Mouse (Mus musculus): ENCODE results near the gene Iqsec1. TPM values are rescaled to one million over a fixed set of nuclear protein-coding genes. Genes with fewer than 3 reads are reported as not detected.

Iqsec1 gene
- polyA plus RNA-seq (2012; rRNA removed), result 80.0 and 108 TPM in 2 replicates

DNA sequence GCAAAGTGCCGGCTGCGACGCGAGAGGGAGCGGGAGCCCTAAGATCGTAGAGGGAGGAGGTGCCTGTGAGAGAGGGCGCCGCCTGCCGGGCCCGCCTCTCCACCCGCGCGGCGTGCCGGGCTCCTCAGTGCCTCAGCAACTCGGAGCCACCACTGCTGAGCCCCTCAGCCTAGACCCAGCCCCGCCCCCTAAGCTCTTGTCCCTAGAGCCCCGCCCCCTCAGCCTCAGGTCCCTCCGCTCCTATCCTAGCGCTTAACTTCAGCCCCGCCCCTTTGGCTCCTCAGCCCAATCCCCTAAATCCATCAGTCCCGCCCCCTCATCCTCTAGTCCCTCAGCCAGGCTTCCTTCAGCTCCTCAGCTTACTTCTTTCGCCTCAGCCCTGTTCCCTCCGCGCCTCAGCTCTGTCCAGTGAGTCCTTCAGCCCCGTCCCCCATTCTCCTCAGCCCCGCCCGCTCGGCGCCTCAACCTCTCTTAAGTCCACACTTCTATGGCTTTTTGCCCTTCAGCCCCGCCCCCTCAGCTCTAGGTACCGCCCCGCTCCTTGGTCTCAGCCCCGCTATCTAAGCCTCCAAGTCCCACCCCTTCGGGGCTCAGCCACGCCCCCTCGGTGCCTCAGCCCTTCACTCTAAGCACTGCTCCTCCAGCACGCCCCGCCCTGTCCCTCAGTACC lies at the start of gene Iqsec1:
Iqsec1 (minus strand) TSS at position 38 of the 670 bp plus-strand sequence.
- no peak for DNase-seq (ENCODE audit: low read depth)

DNA sequence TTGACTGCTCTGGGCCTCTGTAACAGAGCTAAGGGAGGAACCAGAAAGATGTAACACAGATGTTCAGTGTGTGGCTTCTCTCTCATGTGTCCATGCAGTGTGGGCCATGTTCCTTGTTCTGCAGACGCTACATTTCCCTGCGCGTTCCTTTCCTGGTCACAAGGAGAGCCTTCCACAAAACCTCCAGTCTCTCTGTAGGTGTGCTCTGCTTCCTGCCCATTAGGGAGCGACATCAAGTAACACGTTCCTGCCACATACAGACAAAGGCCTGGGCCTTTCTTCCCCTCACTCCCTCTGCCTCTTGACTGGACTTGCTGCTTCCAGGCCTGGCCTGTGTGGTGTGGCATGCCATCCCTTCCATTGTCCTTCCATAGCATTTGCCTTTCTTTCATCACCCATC lies 39.8 kb upstream of the Iqsec1 start:
- no peak for DNase-seq (ENCODE audit: low read depth)

DNA sequence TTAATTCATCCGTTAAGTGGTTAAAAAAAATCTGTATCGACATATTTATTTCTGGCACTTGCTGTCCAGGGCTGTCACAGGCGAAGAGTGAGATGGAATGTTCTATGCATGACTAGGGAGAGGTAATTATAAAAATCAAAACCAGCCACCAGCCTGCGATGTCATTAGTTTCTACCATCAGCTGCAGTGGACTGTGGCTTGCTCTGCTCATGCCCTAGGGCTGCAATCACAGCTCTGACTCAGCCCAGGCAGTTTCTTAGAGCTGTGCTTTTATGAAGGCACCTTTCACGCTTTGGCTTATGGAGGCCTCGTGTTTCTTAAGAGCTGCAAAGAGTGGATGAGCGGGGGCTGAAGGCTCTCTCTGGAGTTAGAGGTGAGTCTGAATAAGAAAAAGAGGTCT lies 32.3 kb upstream of the Iqsec1 start:
- DNase-seq (ENCODE audit: low read depth), result no peak

DNA sequence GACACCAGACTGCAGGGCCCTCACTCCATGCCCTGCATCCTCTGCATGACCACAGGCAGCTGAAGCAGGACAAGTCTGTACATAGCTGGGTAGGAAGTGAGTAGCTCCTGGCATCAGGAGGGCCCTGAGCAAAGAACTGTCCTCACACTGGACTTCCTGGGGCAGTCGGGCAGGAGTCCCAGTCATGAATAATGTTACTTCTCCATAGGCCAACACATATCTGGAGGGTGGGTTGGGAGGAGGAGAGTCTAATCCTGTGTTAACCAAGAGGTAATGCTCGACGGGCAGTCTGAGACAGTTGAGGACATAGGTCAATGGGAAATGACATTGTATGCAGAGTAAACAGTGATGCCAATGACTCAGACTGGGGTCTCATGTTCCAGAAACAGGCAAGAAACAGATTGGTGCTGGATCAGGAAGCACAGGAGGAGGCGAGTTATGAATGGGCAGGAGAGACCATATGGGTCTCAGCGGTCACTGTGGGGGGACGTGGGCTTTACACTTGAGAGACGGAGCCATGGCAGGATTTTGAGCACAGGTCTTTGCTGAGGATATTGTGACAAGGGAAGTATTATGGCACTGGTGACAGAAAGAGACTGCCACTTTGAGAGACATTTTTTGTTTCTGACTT lies 28.2 kb upstream of the Iqsec1 start:
- no peak for DNase-seq (ENCODE audit: low read depth)

DNA sequence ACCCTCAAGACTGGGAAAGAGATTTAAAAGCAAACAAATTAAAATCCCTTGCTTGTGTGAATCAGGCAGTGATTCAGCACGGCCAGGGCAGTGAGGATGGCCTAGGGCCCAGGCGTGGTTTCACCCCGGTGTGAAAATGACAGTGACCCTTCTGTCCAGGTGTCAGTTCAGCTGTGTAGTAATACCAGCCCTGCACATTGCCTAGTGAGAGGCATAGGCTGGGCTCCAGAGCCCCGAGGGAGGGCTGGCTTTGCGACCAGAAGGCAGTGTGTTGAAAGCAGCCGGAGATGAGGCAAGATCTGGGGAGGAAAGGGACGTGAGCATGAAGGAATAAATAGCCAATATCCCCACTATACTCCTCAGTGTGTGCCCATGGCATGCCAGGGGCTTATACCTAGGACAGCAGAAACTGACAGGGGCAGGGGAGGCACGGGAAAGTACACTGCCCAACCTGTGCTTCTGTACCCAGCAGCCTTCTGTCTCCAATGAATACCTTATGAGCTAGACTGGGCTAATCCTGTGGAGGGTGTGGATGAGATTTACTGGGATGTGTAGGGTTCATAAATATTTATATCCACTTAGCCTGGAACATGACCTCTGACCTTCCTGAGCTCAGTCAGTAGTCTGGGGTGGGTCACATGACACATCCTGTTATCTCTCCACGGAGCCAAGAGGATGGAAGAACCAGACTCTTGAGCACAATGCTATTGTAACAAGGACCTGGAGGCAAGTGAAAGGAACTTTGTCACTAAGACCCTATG lies 25.9 kb upstream of the Iqsec1 start:
- peak; percentile 33 for DNase-seq (ENCODE audit: low read depth)

DNA sequence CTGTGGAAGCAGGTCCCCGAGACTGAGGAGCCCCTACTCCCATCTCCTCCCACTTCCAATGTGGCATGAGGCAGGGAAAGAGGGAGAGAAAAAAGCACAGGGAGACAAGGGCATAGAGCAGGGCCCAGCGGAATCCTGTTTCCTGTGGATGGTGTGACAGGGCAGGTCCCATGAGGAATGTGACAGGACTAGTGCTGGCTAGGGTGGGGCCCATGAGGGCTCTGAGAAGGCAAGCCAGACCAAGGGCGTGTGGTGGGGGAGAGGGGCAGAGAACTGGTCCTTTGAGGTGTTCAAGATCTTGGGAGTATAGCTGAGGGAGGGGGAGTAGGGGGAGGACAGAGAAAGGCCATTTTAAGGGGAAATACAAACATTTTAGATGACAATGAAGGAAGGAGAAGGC lies 24.0 kb upstream of the Iqsec1 start:
- DNase-seq (ENCODE audit: low read depth), result no peak

DNA sequence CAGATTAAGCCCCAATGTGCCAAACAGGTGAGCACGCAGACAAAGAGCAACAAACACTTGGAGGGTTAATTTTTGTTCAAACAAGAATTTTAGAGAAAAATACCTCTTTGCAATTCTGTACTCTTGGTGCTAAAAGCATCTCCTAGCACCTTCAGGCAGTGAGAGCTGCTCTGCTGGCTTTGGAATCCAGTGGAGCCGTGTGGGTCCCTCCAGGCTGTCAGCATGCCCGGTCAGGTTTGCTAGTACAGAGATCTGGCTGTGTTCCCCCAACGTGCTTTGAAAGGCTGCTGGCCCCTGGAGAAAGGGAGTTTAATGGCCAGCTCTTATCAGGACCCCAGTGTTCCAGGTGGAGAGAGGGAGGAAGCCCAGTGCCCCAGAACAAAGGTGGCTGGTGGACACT lies 23.1 kb upstream of the Iqsec1 start:
- no peak for DNase-seq (ENCODE audit: low read depth)

DNA sequence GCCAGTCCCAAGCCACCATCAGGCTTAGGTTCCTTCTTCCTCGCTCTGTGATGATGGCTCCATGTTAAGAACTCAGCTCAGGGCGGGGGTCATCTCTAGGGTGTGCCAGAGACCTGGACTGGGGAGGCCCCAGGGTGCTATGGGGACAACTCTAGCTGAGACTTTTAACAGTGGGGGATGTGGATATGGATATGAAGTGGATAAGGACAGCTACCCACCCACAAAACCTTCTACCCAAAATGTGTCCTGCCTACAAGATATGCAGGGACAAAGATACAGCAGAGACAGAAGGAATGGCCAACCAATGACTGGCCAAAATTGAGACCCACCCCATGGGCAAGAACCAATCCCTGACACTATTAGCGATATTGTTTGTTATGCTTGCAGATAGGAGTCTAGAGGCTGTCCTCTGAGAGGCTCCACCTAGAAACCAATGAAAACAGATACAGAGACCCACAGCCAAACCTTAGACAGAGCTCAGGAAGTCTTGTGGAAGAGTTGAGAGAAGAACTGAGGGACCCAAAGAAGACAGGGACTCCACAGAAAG lies 19.9 kb upstream of the Iqsec1 start:
- DNase-seq (ENCODE audit: low read depth), result no peak

DNA sequence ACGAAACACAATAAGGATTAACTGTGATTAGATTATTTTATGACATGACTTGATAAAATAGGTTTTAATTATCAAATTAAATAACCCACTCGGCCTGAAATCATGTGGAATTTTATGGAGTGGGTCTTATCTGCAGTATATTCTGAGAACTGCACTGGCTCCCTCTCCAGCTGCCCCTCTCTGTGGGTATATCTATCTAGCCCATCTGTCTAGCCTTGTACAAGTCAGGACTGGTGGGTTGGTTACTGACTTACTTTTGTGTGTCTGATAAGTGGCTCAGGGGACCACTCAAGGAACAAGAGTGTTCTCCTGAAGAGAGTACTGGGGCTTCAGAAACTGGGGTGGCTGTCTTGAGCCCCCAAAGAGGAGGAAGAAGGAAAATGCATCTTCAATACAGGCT lies 18.7 kb upstream of the Iqsec1 start:
- DNase-seq (ENCODE audit: low read depth), result no peak

DNA sequence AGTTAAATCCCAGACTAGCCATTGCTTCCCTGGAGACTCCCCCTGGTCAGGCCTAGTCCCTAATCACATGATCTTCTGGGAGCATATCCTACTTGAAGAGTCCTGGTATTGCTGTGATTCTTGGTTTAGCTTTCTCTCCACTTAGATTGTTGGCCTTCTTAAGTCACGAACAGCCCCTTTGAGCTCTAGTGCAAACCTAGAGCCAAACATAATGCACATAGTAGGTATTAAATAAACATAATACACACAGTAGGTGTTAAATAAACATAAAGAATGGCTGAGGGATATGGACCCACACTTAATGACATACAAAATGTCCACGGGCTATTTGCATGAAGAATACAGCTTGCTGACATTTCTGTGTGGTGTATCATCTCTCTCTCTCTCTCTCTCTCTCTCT lies 15.7 kb upstream of the Iqsec1 start:
- no peak for DNase-seq (ENCODE audit: low read depth)

DNA sequence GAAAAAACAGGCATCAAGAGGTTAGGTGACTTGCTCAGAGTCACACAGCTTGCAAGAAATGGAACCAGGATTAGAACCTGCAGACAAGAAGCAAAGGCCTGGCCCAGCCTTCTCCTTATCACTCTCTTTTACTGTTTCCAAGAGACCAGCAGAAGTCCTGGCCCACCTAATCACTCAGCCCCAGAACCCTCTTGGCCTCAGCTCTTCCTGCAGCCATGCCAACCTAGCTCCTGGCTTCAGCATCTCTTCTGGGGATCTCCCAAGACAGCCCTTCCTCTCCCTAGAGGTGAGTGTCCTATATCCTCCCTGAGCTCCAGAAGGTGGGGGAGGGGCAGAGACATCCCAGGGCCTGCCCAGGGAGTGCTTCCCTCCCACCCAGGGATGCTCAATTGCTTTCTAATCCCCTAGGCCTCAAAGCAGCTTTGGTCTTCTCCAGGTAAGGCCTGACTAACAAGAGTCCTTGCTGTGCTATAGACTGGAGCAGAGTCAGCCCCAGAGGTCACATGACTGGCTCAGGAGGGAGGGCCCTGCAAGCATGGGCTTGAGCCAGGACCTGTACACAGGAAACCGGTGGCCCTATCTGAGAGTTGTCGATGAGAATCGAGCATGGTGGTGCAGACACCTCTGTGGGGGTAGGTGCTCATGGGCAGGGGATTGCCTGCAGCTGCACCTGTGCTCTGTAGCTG lies 15.0 kb upstream of the Iqsec1 start:
- DNase-seq (ENCODE audit: low read depth), result no peak

DNA sequence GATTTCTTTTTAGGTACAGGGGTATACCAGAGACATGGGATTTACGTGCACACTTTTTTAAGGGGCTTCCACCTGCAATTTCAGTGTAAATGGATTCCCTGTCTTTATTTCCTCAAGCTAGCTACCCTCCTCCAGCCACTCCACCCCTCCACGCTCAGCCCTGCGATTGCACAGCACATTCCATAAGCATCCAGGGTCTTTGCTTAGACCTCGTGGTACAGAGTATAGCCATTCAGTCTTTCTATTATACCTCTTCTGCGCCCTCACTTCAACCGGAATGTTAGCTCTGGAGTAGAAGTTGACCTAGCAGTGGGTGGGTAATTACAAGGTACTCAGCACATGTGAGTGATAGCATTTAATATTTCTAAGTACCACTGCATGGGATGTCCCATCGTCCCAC lies 13.1 kb upstream of the Iqsec1 start:
- DNase-seq (ENCODE audit: low read depth), result no peak

DNA sequence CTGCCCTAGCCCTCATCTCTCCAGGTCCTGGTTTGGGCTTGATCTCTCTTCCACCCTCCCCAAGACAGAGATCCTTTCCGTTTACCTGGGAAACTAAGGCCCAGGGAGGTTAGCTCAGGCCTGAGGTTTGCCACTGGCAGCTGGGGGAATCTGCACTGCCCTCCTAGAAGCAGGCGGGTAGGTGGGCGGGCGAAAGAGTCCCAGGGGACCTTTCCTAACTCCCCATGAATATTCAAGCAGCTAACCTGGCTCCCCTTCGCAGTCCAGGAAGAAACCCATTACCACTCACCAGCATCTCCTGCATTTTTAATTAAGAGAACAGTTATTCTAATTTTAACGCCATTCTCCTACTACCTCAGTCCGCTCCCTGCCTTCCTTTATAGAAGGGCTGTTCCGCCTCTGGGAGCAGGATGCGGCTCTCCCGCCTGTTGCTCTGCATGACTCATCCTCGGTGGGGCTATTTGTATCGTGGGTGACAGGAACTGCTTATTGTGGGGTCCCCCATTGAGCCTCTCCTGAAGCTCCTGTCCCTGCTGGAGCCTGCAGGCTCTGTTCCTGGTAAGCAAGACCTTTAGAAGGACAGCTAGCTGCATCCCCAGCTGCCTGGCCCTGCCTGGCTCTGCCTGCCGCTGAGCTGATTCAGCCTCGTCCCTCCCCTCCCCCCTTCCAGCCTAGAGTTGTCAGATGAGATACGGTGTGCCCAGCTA lies 12.5 kb upstream of the Iqsec1 start:
- no peak for DNase-seq (ENCODE audit: low read depth)

DNA sequence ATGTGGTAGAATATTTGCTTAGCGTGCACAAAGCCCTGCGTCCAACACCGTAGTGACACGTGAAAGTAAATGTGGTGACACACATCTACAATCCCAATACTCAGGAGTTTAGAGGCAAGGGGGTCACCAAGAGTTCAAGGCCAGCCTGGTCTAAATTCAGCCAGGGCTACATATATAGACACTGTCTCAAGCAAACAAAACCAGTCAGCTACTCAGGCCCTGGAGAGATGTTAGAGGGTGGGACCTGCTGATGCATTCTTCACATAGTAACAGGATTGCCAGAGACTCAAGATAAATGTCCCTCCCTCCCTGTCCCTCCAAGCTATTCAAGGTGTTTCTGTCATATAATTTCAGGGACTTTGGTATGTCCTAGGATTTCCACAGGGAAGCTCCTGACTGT lies 10.7 kb upstream of the Iqsec1 start:
- DNase-seq (ENCODE audit: low read depth), result no peak

DNA sequence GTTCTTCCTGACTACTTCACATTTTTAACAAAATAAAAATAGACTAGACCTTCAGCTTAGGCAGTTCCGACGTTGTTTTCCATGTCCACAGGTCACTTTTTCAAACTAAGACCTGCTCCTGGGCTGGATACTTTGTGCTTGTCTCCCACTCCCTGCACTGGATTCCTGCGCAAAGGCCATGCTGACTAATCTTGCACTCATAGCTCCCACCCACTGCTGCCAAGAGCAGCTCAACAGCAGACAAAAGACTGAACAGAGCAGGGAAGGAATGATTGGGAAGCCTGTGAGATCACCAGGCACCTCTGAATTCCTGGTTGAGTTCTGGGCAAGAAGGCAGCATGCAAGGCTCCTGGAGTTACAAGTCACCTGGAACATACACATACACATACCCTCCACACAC lies 8.5 kb upstream of the Iqsec1 start:
- no peak for DNase-seq (ENCODE audit: low read depth)

DNA sequence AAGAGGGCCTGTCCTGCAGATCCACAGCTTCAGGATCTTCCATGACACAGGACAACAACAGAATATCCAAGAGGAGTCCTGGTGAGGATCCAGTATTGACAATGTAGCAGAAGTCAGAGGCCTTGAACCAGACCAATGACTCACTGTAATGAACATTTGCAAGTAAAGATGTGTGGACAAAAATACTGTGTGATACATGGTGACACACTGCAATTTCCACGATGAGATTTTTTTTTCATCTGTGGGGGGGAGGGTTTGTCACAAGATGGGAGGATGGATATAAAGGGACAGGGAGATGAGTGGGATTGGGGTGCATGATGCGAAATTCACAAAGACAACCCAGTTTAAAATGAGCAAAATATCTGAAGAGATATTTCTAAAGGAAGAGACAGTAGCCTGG lies 7.7 kb upstream of the Iqsec1 start:
- DNase-seq (ENCODE audit: low read depth), result no peak

DNA sequence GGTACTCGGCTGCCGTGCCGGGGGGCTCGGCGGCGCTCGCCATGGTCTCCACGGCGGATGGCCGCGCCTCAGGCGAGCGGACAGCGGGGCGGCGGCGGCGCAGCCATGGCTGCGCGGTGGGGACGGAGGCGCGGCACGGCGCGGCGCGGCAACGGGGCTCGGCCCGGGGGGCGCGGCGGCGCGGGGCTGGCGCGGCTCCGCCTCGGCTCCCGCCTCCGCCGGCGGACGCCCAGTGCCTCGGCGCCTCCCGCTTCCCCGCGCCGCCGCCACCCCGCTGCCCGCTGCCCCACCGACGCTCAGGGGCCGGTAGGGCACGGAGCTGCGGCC lies 223 bp downstream of the Iqsec1 start:
- DNase-seq (ENCODE audit: low read depth), result no peak

DNA sequence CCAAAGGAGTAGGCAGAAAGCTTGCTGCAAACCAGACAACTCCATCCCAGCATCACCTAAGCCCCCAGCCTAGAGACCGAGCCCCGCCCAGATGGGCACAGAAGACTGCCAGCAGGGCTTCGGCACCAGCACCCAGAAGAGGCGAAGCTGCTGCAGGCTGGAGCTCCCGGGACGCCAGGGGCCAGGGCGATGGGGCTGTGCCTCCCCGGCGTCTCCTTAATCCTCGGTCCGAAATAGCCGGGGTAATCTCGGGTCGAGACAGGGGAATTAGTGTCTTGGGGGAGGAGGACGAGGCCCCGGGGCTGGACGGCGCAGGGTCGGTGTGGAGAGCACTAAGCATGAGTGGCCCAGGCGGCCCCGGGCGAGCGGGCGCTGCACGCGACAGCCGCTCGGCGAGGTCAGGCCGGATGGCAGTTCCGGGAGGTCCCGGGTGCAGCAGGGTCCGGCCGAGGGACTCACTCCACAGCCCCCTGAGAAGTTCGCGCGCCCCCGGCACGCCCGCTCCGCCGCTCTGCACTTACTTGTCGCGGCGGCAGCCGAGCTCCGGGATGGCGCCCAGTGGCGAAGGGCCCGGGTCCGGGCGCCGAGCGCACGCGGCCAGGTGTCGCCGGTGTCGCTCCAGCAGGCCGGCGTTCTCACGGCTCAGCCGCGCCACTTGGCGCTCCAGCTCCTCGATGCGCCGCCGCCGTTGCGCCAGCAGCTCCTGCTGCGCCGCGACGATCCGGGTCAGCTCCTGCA lies 755 bp downstream of the Iqsec1 start:
- no peak for DNase-seq (ENCODE audit: low read depth)

DNA sequence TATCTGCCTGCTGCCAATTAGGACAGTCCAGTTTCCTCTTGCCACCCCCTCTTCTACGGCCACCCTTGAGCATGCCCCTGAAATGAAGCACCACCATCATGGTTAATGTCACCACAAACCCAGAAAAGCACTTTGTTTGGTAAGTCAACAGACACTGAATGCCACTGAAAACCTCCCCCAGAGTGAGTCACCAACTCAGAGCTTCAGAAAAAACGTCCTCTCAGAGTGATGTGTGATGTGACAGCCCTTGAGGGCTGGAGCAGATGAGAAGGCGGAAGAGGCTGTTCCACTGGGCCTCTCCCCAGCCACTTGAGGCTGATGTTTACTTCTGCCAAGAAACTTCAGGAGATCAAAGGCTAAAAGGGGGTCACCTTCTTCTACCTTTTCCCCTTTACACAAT lies 4.4 kb downstream of the Iqsec1 start:
- DNase-seq (ENCODE audit: low read depth), result no peak

DNA sequence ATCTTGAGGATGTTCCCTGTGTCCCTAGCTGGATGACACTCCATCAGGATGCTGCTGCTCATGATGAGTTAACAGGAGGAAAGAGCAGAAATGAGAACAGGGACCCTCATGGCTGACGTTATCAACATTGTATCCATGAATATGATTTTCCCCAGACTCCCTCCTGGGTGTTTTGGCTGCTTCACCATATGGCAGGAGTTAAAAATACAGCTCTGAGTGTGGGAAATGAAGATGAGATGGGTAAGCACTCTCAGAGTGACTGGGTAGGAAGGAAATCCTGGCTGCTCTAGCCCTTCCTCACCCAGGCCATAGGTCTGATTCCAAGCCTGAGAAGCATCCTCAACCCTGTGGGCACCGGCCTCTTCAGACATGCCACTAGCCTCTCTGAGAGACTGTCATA lies 14.2 kb downstream of the Iqsec1 start:
- no peak for DNase-seq (ENCODE audit: low read depth)

DNA sequence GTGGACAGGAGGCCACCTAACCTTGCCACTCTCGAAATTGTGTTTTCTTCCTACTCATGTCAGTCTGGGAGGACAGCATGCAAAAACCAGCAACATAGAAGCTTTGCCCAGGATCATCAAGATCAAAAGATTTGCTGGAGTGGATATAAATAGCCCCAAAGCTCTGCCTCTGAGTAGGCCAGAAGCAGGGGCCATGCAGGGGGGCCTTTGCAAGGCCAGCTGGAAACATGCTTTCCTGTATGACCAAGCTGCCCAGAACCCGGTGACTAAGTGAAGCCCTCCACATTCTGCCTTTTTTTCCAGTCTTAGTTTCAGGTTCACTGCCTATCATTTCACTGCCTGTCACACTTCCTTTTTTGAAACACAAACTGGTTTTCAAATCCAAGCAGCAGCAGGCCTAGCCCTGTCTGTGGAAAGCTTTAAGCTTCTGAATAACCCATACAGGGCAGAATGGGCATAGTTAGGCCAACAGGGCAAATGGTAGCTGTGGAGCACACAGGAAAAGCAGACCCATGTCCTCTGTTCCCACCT lies 19.1 kb downstream of the Iqsec1 start:
- DNase-seq (ENCODE audit: low read depth), result no peak
